Mouse (Mus musculus): ENCODE measurements around the gene Mpp5. TPM values are rescaled to one million over a fixed set of nuclear protein-coding genes. Genes with fewer than 3 reads are reported as not detected.

Gene Mpp5
- total RNA-seq, 2 experiments from 2014 or later, result 22.4 to 28.3 TPM

DNA sequence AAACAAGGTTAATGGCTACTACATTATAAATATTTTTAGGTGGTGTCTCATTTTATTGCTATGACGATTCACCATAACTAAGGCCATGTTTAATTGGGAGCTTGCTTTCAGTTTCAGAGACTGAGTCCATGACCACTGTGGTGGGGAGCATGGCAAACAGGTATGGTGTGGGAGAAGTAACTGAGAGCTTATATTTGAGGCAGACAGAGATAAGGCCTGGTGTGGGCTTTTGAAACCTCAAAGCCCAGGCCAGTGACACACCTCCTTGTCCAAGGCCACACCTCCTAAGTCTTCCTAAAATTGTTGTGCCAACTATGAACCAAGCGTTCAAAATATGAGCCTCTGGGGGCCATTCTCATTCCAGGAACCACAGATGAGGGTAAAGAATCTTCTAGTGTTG, 85.8 kb downstream of the Mpp5 start:
- DNase-seq (ENCODE audit: low spot score in 2 of 2), result no peak
- intact Hi-C loops (cut with DNase I), result loop anchor here (10.0 kb wide), 1 partner anchor 780 kb away; no protein-coding TSS in a partner anchor

DNA sequence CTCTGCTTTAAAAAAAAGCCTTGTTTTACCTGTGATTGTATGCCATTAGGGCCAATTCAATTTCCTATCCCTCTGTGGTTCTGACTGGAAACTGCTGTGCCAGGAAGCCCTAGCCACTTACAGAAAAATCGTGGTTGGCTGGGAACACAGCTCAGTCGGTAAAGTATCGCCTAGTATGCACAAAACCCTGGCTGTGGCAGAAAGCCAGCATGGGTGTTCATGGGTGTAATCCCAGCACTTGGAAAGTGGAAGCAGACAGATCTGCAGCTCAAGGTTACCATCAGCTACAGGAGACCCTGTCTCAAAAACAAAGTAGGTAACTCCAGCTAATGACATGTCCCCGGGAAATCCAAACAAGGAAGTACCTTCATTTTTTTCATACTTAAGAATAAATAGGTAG, 91.2 kb downstream of the Mpp5 start:
- intact Hi-C loops (cut with DNase I), result loop anchor here (10.0 kb wide), 1 partner anchor 785 kb away; no protein-coding TSS in a partner anchor
- peak in 1 of 2 experiments; percentile 15 for DNase-seq (ENCODE audit: low spot score in 2 of 2)

- no peak for DNase-seq (ENCODE audit: low spot score in 2 of 2)
- intact Hi-C loops (cut with DNase I), result no loop called here
Measured at GRCm38 (mm10) chr12:78842429-78842828, 93.7 kb downstream of the Mpp5 start.

DNA sequence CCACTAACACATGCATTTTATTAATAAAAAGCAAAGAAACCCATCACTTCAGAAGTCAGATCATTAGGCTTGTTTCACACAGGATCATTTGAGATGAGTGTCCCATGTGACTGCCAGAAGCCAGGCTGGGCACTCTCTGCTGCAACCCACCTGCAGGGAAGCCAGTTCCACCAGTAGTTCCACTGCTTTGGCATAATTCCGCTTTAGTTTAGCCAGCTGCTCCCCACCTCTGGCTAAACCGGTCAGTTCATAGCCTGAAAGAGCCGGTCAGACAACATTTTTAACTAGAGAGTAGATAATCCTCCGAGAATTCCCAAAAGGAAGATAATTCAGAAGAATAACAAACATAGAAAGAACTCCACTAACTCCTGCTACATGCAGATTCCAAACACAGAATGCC, 99.5 kb downstream of the Mpp5 start:
- intact Hi-C loops (cut with DNase I), result no loop called here
- no peak for DNase-seq (ENCODE audit: low spot score in 2 of 2)

GRCm38 (mm10) chr12:78860921-78861495, 112.3 kb downstream of the Mpp5 start:
- intact Hi-C loops (cut with DNase I), result loop anchor here (2.0 to 5.0 kb wide), 4 partner anchors 112 to 634 kb away; partner anchors contain the start of genes Gphn, Mpp5 and Vti1b
- DNase-seq (ENCODE audit: low spot score in 2 of 2), result no peak

DNA sequence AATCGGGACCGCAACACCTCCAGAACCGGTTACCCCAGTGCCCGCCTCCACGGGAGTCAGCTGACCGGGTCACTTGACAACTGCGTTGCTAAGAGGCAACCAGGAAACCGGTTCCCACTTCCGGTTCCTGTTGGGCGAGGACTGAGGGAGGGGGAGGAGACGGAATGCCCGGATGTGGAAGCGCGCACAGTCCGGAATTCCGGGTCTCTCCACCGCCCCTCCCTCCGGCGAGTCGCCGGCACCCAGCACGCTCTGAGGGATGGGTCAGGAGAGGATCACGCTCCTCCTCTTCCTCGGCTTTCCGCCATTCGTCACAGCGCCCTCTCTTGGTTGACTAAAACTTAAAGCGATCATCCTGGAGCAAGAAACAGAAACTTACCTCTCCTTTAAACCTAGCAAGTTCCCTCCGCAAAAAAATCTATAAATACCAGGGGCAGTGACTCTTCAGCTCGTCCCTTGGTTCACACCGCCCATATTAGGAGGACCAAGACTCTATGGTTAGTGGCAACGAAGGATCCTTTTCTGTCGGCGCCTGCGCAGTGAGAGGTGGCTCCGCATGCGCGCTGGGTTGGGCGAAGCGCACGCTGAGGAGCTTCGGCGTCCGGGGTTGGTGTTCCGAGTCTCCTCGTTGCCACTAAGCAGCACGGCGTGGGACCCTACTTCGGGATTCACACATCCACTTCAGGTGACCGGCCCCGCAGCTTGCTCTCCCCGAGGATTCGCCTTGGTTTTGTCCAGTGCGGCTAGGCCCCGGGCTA, 113.0 kb downstream of the Mpp5 start, which contains the start of the genes Atp6v1d and Eif2s1:
Gene Atp6v1d, minus strand, starts transcription at position 143 of the 758 bp plus-strand sequence.
Gene Eif2s1, plus strand, starts transcription at position 324 of the 758 bp plus-strand sequence.
- intact Hi-C loops (cut with DNase I), result loop anchor here (2.0 to 5.0 kb wide), 4 partner anchors 113 to 634 kb away; partner anchors contain the start of genes Gphn, Mpp5 and Vti1b
- DNase-seq (ENCODE audit: low spot score in 2 of 2), result peak; percentile 98 to 100

GRCm38 (mm10) chr12:78862254-78862730, 113.6 kb downstream of the Mpp5 start:
- no peak for DNase-seq (ENCODE audit: low spot score in 2 of 2)
- intact Hi-C loops (cut with DNase I), result loop anchor here (5.0 kb wide), 3 partner anchors 235 to 635 kb away; partner anchors contain the start of genes Gphn and Vti1b

- DNase-seq (ENCODE audit: low spot score in 2 of 2), result no peak
- intact Hi-C loops (cut with DNase I), result no loop called here
Measured at GRCm38 (mm10) chr12:78865434-78865833, 116.7 kb downstream of the Mpp5 start.

- intact Hi-C loops (cut with DNase I), result no loop called here
Measured at GRCm38 (mm10) chr12:78868115-78868514, 119.4 kb downstream of the Mpp5 start.

GRCm38 (mm10) chr12:78874581-78874980, 125.9 kb downstream of the Mpp5 start:
- intact Hi-C loops (cut with DNase I), result no loop called here
- no peak for DNase-seq (ENCODE audit: low spot score in 2 of 2)

More at GRCm38 (mm10) chr12:78868115-78868514, 119.4 kb downstream of the Mpp5 start:
- no peak for DNase-seq (ENCODE audit: low spot score in 2 of 2)

DNA sequence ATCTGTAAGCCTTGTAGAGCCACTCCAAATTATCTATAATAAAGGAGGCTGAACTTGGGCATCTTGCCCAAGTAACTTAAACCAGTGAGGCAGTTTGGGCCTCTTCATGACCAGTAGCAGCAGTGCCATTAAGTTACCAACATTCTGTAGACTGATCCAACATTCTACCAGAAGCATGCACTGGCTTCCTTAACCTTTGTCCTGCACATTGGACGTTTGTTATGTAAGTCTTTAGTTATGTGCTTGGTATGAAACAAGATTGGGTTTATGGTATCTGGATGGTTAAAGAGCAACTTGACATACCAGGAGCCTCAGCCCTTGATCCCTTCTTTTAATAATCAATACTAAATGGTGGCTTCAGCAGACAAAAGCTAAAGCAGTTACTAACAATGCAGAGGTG, 141.4 kb downstream of the Mpp5 start:
- intact Hi-C loops (cut with DNase I), result no loop called here
- DNase-seq (ENCODE audit: low spot score in 2 of 2), result no peak

Other genes with a start within 250 kb of the Mpp5 start
- gene Fam71d, start 57.4 kb upstream of the Mpp5 start, total RNA-seq (2021), result 1 to 10 TPM in 1 of 2 experiments, under 1 TPM in 1; 0.69 to 2.2 TPM
- 100 to 1,000 TPM; 295 to 301 TPM for gene Atp6v1d, start 112.7 kb downstream of the Mpp5 start, total RNA-seq (2021)
- gene Eif2s1, start 112.9 kb downstream of the Mpp5 start, total RNA-seq (2021), result 10 to 100 TPM; 48.4 to 63.7 TPM
- under 1 TPM in 1 of 2 experiments, not detected in 1; 0.21 TPM for gene Plek2, start 158.1 kb downstream of the Mpp5 start, total RNA-seq (2021)